Mouse (Mus musculus) liver, embryonic 14.5 days (tissue): Measurements from ENCODE around the gene Pnpla2. TPM values are rescaled to one million over a fixed set of nuclear protein-coding genes. Genes with fewer than 3 reads are reported as not detected.

Experiments
- ATAC-seq: fragments of 200-750 bp; cut with Nextera tagmentation; 2 replicates; pipeline ENCODE4 v1.8.0; 2017; ENCODE audit warnings: moderate number of reproducible peaks, mild to moderate bottlenecking, moderate library complexity; ENCODE audit not compliant: insufficient read depth
- DNase-seq, 3 experiments: peaks; one replicate each; pipeline ENCODE4 v3.0.0-alpha.2; 2012 to 2013; ENCODE audit warnings: low read depth in 3 of 3, low spot score in 3 of 3
- H3K27ac ChIP-seq: fragments of 300-500 bp; sonication (generic); 2 replicates; pipeline ENCODE4 v1.5.1; 2014; ENCODE audit warnings: moderate library complexity, mild to moderate bottlenecking, control low read depth, inconsistent platforms
- H3K27me3 ChIP-seq: fragments of 300-500 bp; sonication (generic); 2 replicates; pipeline ENCODE4 v1.6.1; 2014; ENCODE audit warnings: mild to moderate bottlenecking, low read length, moderate library complexity; ENCODE audit not compliant: control insufficient read depth, insufficient read depth
- H3K36me3 ChIP-seq: fragments of 300-500 bp; sonication (generic); replicated peaks from 2 replicates; pipeline ENCODE4 v1.6.1; 2014; ENCODE audit warnings: low read depth; ENCODE audit not compliant: control insufficient read depth, insufficient read depth
- H3K4me1 ChIP-seq, 2 experiments: fragments of 200-500 bp in 1 of 2; fragments of 300-500 bp in 1 of 2; sonication (generic) in 1 of 2; replicated peaks; 2 replicates each; pipeline ENCODE4 v1.6.1; 2012 to 2014; ENCODE audit warnings: antibody characterized with exemption in 1 of 2, inconsistent platforms in 1 of 2, low read length in 1 of 2; ENCODE audit not compliant: control insufficient read depth in 2 of 2, insufficient read depth in 2 of 2
- H3K4me2 ChIP-seq: fragments of 300-500 bp; sonication (generic); 2 replicates; pipeline ENCODE4 v1.6.1; 2014; ENCODE audit warnings: low read depth, mild to moderate bottlenecking, control low read depth, moderate library complexity
- H3K4me3 ChIP-seq, 2 experiments: fragments of 200-500 bp in 1 of 2; fragments of 300-500 bp in 1 of 2; sonication (generic) in 1 of 2; 2 replicates each; pipeline ENCODE4 v1.5.1; 2012 to 2014; ENCODE audit warnings: low read depth in 2 of 2, low read length in 2 of 2, mild to moderate bottlenecking in 2 of 2, control low read depth in 1 of 2, inconsistent platforms in 1 of 2, moderate library complexity in 1 of 2; ENCODE audit not compliant: insufficient read depth in 1 of 2
- H3K9ac ChIP-seq: fragments of 300-500 bp; sonication (generic); replicated peaks from 2 replicates; pipeline ENCODE4 v1.6.1; 2014; ENCODE audit warnings: mild to moderate bottlenecking, control low read depth, moderate library complexity
- H3K9me3 ChIP-seq: fragments of 300-500 bp; sonication (generic); 2 replicates; pipeline ENCODE4 v1.6.1; 2016; ENCODE audit warnings: low read length, mixed read lengths; ENCODE audit not compliant: control insufficient read depth
- CTCF ChIP-seq: IDR thresholded peaks from 2 replicates; pipeline ENCODE4 v1.5.1; 2016; ENCODE audit warnings: antibody characterized with exemption, low read depth, control low read depth
- EP300 ChIP-seq: IDR thresholded peaks from 2 replicates; pipeline ENCODE4 v1.6.1; 2016; ENCODE audit warnings: antibody characterized with exemption, low read depth
- WGBS: fragments of 180-500 bp; shearing (Covaris S2); extraction: QIAGEN DNeasy Blood & Tissue Kit; methylation state at CpG from one replicate; pipeline ENCODE4 v1.1.7; 2014; ENCODE audit not compliant: insufficient replicate concordance; 5-methylcytosine and 5-hydroxymethylcytosine counted together
- polyA plus RNA-seq, 2 experiments: library from polyadenylated mRNA; depleted of rRNA in 1 of 2; stranded (reverse) in 1 of 2; unstranded in 1 of 2; fragments of >200 nt; fragmentation: Nextera tagmentation in 1 of 2; extraction: Ambion mirVana in 1 of 2; gene quantifications; 2 replicates each; pipeline versions ENCODE4 v1.2.1 to v1.2.3; 2012 to 2014

The Pnpla2 gene
- polyA plus RNA-seq, 2 experiments = 6.7 to 9.4 TPM

DNA sequence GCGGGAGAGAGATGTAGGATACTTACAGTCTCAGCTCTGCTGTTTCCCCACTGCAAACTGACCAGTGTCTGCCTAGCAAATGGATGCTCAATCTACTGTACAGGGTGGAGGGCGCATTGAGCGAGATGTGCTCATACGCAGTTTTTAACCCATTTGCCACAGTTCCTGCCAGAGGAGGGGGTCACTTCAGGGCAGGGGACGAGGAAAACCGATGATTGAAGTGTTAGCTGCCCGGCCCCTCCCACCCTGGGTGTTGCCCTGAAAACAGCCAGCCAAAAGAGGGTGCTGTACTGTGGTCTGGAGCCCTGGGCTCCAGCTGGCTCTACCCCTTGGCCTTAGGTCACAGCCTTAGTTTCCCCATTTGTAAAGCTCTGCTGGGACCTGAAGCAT lies 22.0 kb downstream of the Pnpla2 start:
- Histone ChIP-seq H3K4me3 (peak overlapping the region; percentile 65 to 88), H3K4me1 (peaks cover 36 to 43% of the 10 kb centered on the region in 2 experiments), H3K27ac (peak overlapping the region; percentile 46), H3K9me3 (no peaks in the 10 kb centered on the region), H3K9ac (peak overlapping the region; percentile 5; the same call in 1 of the 2 replicates), H3K27me3 (peaks cover 10% of the 10 kb centered on the region), H3K4me2 (peak overlapping the region; percentile 95), H3K36me3 (peaks cover 9% of the 10 kb centered on the region)
- TF ChIP-seq CTCF (peak; percentile 48), EP300 (no peak)
- ATAC-seq (peak; percentile 9; the same call in 1 of the 2 replicates), DNase-seq (no peak)
- 4% methylated on average over 7 of the region's 7 CpGs for WGBS

- Histone ChIP-seq H3K4me2 (peak overlapping the region; percentile 95), H3K9me3 (no peaks in the 10 kb centered on the region), H3K36me3 (peaks cover 2% of the 10 kb centered on the region; the same call in 1 of the 2 replicates), H3K9ac (no peak overlapping the region), H3K4me1 (peaks cover 36 to 43% of the 10 kb centered on the region in 2 experiments), H3K27ac (peak overlapping the region; percentile 46), H3K27me3 (peaks cover 18% of the 10 kb centered on the region), H3K4me3 (no peak overlapping the region)
- WGBS = 13% methylated on average over 4 of the region's 4 CpGs
- no peak for DNase-seq
- no peak for TF ChIP-seq CTCF
- no peak for TF ChIP-seq EP300
- ATAC-seq = no peak
These were observed 22.7 kb downstream of the Pnpla2 start for GRCm38 (mm10) chr7:141477578-141478269.

- 14% methylated on average over 5 of the region's 5 CpGs for WGBS
- H3K9ac ChIP-seq = no peak overlapping the region
- DNase-seq (no peak), ATAC-seq (no peak)
- no peaks in the 10 kb centered on the region for H3K36me3 ChIP-seq
- H3K4me1 ChIP-seq = peaks cover 36 to 43% of the 10 kb centered on the region in 2 experiments
- H3K27ac ChIP-seq = no peak overlapping the region; the same call in 1 of the 2 replicates
- no peaks in the 10 kb centered on the region for H3K9me3 ChIP-seq
- no peak overlapping the region for H3K4me2 ChIP-seq
- H3K4me3 ChIP-seq = no peak overlapping the region
- H3K27me3 ChIP-seq = peaks cover 20% of the 10 kb centered on the region
- TF ChIP-seq CTCF (no peak), EP300 (no peak)
These were observed 23.3 kb downstream of the Pnpla2 start for GRCm38 (mm10) chr7:141478270-141478748.

- DNase-seq = peak; percentile 60 to 62 (median 62)
- peak overlapping the region in 1 of 2 experiments; percentile 48; a peak in 2 of 4 replicates for H3K4me3 ChIP-seq
- ATAC-seq = peak; percentile 43
- no peak overlapping the region for H3K27ac ChIP-seq
- H3K9me3 ChIP-seq = no peaks in the 10 kb centered on the region
- H3K27me3 ChIP-seq = peaks cover 20% of the 10 kb centered on the region
- WGBS = 10% methylated on average over 10 of the region's 10 CpGs
- H3K4me2 ChIP-seq = peak overlapping the region; percentile 56
- no peak for TF ChIP-seq EP300
- peak; percentile 99 for TF ChIP-seq CTCF
- peaks cover 23 to 30% of the 10 kb centered on the region in 2 experiments for H3K4me1 ChIP-seq
- no peak overlapping the region for H3K9ac ChIP-seq
- no peaks in the 10 kb centered on the region for H3K36me3 ChIP-seq
These were observed 26.0 kb downstream of the Pnpla2 start for GRCm38 (mm10) chr7:141480842-141481497.
